Mouse (Mus musculus) activated CD4-positive, CD25-positive, alpha-beta regulatory T cell, adult 4 months (primary cell): Measurements from ENCODE around the gene Gm13275. TPM values are rescaled to one million over a fixed set of nuclear protein-coding genes. Genes with fewer than 3 reads are reported as not detected.
"Not testable (repeated sequence)": the region's sequence is repeated elsewhere in the genome, so short reads cannot be mapped to it uniquely, and the experiment has no call there.

Experiments
- ATAC-seq: one replicate; pipeline ENCODE4 v1.8.0; 2017
- polyA plus RNA-seq, 2 experiments: library from polyadenylated mRNA; unstranded; fragments of 100-300 nt; shearing (Covaris generic); gene quantifications; one replicate each; pipeline ENCODE4 v1.2.1; 2017

The Gm13275 gene
- not detected for polyA plus RNA-seq

DNA sequence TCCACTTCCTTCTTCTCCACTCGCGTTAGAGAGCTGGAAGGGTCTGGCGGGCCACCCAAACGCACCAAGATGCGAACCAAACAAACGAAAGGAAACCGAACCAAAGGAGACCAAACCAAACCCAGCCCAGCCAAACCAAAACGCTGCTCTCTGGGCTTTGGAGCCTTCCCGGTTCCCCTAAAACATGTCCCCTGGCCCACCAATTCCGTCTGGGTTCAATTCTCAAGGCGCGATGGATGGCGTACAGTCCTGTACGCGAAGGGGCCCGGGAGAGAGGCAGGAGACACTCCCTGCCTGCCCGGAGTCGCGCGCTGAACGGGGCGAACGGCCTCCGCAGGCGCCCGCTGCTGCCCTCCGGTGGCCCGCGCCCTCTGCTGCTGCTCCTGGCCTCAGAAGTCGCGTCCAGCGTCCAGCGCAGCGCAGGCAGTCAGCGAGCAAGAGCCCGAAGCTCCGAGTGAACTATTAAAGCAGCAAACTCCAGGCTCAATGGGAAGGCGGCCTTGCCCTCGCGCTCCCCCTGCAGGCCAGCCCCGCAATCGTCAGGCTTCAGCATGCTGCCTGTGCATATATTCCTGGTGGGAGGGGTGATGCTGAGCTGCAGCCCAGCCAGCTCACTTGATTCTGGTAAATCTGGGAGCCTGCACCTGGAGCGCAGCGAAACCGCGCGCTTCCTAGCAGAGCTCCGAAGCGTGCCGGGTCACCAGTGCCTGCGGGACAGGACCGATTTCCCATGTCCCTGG, at the start of gene Gm13275:
TSS of gene Gm13275 (plus strand) at position 552 of the 740 bp plus-strand sequence.
- ATAC-seq, result not testable (repeated sequence)

DNA sequence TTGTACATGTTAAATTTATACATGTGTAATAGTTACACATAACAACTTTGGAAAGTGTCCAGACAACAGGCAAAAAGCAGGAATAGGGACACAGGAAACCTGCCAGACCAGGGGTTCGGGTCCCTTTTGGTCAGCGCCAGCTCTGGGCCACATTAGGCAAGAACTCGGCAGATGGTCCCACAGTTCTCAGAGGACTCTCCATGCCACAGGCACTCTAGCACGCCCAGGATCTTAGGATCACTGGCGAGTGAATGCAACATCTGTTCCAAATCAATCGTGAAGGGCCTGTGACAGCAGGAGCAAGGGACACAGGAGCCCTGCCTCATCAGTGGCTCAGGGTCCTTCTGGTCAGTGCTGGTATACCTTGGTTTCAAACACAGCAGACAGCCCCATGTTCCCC, 44.4 kb upstream of the Gm13275 start:
- no peak for ATAC-seq

DNA sequence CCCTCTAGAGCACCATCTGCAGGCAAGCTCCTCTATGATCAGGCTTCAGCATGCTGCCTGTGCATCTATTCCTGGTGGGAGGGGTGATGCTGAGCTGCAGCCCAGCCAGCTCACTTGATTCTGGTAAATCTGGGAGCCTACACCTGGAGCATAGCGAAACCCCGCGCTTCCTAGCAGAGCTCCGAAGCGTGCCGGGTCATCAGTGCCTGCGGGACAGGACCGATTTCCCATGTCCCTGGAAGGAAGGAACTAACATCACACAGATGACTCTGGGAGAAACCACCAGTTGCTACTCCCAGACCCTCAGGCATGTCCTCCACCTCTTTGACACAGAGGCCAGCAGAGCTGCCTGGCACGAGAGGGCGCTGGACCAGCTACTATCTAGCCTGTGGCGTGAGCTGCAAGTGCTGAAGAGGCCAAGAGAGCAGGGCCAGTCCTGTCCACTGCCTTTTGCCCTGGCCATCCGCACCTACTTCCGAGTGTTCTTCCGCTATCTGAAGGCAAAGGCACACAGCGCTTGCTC, 39.4 kb upstream of the Gm13275 start, which contains the start of gene Gm13271:
TSS of gene Gm13271 (plus strand) at position 51 of the 523 bp plus-strand sequence.
- not testable (repeated sequence) for ATAC-seq

DNA sequence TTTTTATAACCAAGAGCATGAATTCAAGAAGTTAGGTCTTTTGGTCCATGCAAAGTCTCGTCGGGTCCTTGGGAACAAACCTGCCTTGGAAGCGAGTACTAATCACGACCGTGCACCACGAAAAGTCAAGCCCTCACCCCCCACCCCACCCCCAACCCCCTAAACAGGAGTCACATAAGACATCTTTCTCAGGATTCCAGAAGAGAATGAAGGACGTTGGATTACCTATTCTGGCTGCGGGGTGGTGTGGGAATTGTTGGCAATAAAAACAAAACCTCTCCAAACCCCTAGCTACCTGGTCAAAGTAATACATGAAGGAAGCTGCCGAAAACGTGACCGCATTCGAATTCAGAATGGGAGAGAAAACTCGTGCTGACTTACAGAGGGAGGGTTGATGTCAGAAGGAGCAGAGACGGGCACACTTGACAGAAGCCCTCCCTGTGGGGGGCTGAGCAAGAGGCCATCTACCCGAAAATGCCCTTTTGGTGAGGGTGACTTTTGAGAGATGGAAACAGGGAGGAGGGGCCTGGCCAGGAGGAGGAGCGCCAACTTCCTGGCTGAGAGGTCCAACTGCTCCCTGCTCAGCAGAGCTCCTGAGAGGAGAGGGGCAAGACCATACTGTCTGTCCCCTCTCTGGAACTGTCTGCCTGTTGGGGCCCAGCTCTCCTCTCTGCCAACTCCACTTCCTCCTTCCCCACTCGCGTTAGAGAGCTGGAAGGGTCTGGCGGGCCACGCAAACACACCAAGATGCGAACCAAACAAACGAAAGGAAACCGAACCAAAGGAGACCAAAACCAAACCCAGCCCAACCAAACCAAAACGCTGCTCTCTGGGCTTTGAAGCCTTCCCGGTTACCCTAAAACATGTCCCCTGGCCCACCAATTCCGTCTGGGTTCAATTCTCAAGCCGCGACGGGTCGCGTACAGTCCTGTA, 37.4 kb upstream of the Gm13275 start:
- not testable (repeated sequence) for ATAC-seq

DNA sequence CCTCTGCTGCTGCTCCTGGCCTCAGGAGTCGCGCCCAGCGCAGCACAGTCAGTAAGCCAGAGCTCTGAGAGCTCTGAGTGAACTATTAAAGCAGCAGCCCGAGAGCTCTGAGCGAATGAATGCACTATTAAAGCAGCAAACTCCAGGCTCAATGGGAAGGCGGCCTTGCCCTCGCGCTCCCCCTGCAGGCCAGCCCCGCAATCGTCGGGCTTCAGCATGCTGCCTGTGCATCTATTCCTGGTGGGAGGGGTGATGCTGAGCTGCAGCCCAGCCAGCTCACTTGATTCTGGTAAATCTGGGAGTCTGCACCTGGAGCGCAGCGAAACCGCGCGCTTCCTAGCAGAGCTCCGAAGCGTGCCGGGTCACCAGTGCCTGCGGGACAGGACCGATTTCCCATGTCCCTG, 36.7 kb upstream of the Gm13275 start:
- peak; percentile 100 for ATAC-seq

DNA sequence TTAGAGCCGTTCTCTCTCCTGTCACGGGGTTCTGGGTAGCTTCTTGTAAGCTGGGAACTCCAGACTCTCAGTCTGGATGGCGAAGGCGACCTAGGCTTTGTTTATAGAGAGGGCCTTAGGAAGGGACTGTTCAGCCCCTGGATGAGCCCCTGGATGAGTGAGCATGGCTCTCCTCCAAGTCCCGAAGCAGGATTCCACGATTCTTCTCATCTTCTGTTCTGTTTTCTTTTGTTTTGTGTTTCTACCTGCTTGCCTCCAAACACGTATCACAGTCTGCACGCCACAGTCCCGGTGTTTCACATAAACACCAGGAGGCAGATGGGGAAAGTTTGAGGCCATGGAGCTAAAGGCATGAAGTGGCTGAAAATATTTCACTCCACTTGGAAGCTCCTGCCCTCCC, 35.5 kb upstream of the Gm13275 start:
- not testable (repeated sequence) for ATAC-seq

DNA sequence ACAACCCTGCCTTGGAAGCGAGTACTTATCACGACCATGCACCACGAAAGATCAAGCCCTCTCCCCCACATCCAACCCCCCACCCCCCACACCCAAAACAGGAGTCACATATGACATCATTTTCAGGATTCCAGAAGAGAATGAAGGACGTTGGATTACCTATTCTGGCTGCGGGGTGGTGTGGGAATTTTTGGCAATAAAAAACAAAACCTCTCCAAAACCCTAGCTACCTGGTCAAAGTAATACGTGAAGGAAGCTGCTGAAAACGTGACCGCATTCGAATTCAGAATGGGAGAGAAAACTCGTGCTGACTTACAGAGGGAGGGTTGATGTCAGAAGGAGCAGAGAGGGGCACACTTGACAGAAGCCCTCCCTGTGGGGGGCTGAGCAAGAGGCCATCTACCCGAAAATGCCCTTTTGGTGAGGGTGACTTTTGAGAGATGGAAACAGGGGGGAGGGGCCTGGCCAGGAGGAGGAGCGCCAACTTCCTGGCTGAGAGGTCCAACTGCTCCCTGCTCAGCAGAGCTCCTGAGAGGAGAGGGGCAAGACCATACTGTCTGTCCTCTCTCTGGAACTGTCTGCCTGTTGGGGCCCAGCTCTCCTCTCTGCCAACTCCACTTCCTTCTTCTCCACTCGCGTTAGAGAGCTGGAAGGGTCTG, 34.5 kb upstream of the Gm13275 start, which contains the start of gene Gm13283:
TSS of gene Gm13283 (plus strand) at position 510 of the 659 bp plus-strand sequence.
- not testable (repeated sequence) for ATAC-seq

DNA sequence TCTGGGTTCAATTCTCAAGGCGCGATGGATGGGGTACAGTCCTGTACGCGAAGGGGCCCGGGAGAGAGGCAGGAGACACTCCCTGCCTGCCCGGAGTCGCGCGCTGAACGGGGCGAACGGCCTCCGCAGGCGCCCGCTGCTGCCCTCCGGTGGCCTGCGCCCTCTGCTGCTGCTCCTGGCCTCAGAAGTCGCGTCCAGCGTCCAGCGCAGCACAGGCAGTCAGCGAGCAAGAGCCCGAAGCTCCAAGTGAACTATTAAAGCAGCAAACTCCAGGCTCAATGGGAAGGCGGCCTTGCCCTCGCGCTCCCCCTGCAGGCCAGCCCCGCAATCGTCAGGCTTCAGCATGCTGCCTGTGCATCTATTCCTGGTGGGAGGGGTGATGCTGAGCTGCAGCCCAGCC, 33.9 kb upstream of the Gm13275 start:
- ATAC-seq, result not testable (repeated sequence)

DNA sequence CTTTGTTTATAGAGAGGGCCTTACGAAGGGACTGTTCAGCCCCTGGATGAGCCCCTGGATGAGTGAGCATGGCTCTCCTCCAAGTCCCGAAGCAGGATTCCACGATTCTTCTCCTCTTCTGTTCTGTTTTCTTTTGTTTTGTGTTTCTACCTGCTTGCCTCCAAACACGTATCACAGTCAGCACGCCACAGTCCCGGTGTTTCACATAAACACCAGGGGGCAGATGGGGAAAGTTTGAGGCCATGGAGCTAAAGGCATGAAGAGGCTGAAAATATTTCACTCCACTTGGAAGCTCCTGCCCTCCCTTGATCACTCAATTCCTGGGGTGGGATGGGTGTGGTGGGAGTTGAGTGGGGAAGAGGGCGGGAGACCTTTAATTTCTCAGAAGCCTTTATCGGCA, 32.5 kb upstream of the Gm13275 start:
- ATAC-seq, result not testable (repeated sequence)

DNA sequence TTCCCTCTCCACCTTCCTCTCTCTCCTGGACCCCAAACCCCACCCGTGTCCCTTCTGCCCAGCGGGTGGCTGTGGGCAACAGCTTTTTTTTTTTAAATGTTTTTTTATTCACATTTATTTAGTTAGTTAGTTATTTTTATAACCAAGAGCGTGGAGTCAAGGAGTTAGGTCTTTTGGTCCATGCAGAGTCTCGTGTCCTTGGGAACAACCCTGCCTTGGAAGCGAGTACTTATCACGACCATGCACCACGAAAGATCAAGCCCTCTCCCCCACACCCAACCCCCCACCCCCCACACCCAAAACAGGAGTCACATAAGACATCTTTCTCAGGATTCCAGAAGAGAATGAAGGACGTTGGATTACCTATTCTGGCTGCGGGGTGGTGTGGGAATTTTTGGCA, 31.9 kb upstream of the Gm13275 start:
- not testable (repeated sequence) for ATAC-seq

DNA sequence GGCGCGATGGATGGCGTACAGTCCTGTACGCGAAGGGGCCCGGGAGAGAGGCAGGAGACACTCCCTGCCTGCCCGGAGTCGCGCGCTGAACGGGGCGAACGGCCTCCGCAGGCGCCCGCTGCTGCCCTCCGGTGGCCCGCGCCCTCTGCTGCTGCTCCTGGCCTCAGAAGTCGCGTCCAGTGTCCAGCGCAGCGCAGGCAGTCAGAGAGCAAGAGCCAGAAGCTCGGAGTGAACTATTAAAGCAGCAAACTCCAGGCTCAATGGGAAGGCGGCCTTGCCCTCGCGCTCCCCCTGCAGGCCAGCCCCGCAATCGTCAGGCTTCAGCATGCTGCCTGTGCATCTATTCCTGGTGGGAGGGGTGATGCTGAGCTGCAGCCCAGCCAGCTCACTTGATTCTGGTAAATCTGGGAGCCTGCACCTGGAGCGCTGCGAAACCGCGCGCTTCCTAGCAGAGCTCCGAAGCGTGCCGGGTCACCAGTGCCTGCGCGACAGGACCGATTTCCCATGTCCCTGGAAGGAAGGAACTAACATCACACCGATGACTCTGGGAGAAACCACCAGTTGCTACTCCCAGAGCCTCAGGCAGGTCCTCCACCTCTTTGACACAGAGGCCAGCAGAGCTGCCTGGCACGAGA, 30.8 kb upstream of the Gm13275 start:
- not testable (repeated sequence) for ATAC-seq

DNA sequence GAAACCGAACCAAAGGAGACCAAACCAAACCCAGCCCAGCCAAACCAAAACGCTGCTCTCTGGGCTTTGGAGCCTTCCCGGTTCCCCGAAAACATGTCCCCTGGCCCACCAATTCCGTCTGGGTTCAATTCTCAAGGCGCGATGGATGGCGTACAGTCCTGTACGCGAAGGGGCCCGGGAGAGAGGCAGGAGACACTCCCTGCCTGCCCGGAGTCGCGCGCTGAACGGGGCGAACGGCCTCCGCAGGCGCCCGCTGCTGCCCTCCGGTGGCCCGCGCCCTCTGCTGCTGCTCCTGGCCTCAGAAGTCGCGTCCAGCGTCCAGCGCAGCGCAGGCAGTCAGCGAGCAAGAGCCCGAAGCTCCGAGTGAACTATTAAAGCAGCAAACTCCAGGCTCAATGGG, 20.8 kb upstream of the Gm13275 start, which contains the start of gene Gm13290:
TSS of gene Gm13290 (plus strand) at position 301 of the 400 bp plus-strand sequence.
- ATAC-seq, result not testable (repeated sequence)

DNA sequence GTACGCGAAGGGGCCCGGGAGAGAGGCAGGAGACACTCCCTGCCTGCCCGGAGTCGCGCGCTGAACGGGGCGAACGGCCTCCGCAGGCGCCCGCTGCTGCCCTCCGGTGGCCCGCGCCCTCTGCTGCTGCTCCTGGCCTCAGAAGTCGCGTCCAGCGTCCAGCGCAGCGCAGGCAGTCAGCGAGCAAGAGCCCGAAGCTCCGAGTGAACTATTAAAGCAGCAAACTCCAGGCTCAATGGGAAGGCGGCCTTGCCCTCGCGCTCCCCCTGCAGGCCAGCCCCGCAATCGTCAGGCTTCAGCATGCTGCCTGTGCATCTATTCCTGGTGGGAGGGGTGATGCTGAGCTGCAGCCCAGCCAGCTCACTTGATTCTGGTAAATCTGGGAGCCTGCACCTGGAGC, 17.7 kb upstream of the Gm13275 start, which contains the start of gene Gm13289:
TSS of gene Gm13289 (plus strand) at position 301 of the 400 bp plus-strand sequence.
- not testable (repeated sequence) for ATAC-seq

DNA sequence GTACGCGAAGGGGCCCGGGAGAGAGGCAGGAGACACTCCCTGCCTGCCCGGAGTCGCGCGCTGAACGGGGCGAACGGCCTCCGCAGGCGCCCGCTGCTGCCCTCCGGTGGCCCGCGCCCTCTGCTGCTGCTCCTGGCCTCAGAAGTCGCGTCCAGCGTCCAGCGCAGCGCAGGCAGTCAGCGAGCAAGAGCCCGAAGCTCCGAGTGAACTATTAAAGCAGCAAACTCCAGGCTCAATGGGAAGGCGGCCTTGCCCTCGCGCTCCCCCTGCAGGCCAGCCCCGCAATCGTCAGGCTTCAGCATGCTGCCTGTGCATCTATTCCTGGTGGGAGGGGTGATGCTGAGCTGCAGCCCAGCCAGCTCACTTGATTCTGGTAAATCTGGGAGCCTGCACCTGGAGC, 14.7 kb upstream of the Gm13275 start, which contains the start of gene Gm13272:
TSS of gene Gm13272 (plus strand) at position 301 of the 400 bp plus-strand sequence.
- ATAC-seq, result not testable (repeated sequence)

DNA sequence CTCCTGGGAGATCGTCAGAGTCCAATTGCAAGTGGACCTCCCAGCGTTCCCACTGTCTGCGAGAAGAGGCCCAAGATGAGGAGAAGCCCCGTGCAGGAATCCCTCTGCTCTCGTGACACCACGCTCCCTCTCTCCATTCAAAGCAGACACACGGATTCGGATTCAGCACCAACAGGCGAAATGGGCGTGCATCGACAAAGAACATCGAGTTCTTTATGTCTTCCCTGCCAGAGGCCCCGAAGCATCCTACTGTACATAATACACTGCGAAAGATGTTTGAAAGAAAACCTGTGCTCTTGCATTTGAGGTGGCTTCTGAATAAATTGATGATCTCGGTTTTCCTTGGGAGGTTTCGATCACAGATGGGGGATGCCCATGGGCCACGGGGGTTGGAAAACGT, 14.0 kb upstream of the Gm13275 start:
- ATAC-seq, result not testable (repeated sequence)

DNA sequence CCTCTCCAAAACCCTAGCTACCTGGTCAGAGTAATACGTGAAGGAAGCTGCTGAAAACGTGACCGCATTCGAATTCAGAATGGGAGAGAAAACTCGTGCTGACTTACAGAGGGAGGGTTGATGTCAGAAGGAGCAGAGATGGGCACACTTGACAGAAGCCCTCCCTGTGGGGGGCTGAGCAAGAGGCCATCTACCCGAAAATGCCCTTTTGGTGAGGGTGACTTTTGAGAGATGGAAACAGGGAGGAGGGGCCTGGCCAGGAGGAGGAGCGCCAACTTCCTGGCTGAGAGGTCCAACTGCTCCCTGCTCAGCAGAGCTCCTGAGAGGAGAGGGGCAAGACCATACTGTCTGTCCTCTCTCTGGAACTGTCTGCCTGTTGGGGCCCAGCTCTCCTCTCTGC, 12.5 kb upstream of the Gm13275 start, which contains the start of gene Ifnz:
TSS of gene Ifnz (plus strand) at position 301 of the 400 bp plus-strand sequence.
- ATAC-seq, result not testable (repeated sequence)

DNA sequence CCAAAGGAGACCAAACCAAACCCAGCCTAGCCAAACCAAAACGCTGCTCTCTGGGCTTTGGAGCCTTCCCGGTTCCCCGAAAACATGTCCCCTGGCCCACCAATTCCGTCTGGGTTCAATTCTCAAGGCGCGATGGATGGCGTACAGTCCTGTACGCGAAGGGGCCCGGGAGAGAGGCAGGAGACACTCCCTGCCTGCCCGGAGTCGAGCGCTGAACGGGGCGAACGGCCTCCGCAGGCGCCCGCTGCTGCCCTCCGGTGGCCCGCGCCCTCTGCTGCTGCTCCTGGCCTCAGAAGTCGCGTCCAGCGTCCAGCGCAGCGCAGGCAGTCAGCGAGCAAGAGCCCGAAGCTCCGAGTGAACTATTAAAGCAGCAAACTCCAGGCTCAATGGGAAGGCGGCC, 12.0 kb upstream of the Gm13275 start:
- not testable (repeated sequence) for ATAC-seq

DNA sequence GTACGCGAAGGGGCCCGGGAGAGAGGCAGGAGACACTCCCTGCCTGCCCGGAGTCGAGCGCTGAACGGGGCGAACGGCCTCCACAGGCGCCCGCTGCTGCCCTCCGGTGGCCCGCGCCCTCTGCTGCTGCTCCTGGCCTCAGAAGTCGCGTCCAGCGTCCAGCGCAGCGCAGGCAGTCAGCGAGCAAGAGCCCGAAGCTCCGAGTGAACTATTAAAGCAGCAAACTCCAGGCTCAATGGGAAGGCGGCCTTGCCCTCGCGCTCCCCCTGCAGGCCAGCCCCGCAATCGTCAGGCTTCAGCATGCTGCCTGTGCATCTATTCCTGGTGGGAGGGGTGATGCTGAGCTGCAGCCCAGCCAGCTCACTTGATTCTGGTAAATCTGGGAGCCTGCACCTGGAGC, 8.9 kb upstream of the Gm13275 start, which contains the start of gene Gm13276:
TSS of gene Gm13276 (plus strand) at position 301 of the 400 bp plus-strand sequence.
- ATAC-seq, result not testable (repeated sequence)

DNA sequence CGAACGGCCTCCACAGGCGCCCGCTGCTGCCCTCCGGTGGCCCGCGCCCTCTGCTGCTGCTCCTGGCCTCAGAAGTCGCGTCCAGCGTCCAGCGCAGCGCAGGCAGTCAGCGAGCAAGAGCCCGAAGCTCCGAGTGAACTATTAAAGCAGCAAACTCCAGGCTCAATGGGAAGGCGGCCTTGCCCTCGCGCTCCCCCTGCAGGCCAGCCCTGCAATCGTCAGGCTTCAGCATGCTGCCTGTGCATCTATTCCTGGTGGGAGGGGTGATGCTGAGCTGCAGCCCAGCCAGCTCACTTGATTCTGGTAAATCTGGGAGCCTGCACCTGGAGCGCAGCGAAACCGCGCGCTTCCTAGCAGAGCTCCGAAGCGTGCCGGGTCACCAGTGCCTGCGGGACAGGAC, 5.9 kb upstream of the Gm13275 start, which contains the start of gene Gm13277:
TSS of gene Gm13277 (plus strand) at position 231 of the 400 bp plus-strand sequence.
- ATAC-seq, result not testable (repeated sequence)

DNA sequence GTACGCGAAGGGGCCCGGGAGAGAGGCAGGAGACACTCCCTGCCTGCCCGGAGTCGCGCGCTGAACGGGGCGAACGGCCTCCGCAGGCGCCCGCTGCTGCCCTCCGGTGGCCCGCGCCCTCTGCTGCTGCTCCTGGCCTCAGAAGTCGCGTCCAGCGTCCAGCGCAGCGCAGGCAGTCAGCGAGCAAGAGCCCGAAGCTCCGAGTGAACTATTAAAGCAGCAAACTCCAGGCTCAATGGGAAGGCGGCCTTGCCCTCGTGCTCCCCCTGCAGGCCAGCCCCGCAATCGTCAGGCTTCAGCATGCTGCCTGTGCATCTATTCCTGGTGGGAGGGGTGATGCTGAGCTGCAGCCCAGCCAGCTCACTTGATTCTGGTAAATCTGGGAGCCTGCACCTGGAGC, 3.0 kb upstream of the Gm13275 start, which contains the start of gene Gm13278:
TSS of gene Gm13278 (plus strand) at position 301 of the 400 bp plus-strand sequence.
- not testable (repeated sequence) for ATAC-seq

DNA sequence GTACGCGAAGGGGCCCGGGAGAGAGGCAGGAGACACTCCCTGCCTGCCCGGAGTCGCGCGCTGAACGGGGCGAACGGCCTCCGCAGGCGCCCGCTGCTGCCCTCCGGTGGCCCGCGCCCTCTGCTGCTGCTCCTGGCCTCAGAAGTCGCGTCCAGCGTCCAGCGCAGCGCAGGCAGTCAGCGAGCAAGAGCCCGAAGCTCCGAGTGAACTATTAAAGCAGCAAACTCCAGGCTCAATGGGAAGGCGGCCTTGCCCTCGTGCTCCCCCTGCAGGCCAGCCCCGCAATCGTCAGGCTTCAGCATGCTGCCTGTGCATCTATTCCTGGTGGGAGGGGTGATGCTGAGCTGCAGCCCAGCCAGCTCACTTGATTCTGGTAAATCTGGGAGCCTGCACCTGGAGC, 2.8 kb downstream of the Gm13275 start, which contains the start of gene Gm13279:
TSS of gene Gm13279 (plus strand) at position 301 of the 400 bp plus-strand sequence.
- not testable (repeated sequence) for ATAC-seq
